Mouse (Mus musculus): ENCODE measurements at regions not wholly inside any gene's neighbourhood (a gene's known extent, or its start where the extent isn't known, plus 50 kb on each side); places are given as distances from the start of the nearest gene placed in this dataset.
A peak's percentile ranks its signal among the peaks of the same experiment; 100 is the strongest.

GRCm38 (mm10) chr6:51110596-51110995 is 321.9 kb upstream of the Nfe2l3 start:
- H3K4me3 ChIP-seq (ENCODE audit: low read length): no peak overlapping the region
- no peaks in the 10 kb centered on the region for H3K4me1 ChIP-seq (ENCODE audit: insufficient read depth, low read length)
- ATAC-seq (ENCODE audit: low FRiP score, low TSS enrichment): no peak
- no peak overlapping the region for H3K27ac ChIP-seq (ENCODE audit: low read length)
- WGBS: 93% methylated on average over 3 of the region's 3 CpGs
- no peaks in the 10 kb centered on the region for H3K27me3 ChIP-seq (ENCODE audit: insufficient read depth, low read length)
- H3K9me3 ChIP-seq (ENCODE audit: low read length): no peaks in the 10 kb centered on the region
- H3K9ac ChIP-seq (replicated peaks; ENCODE audit: low read length): no peak overlapping the region
- H3K4me2 ChIP-seq (replicated peaks; ENCODE audit: low read depth, low read length): no peak overlapping the region
- H3K36me3 ChIP-seq (ENCODE audit: insufficient read depth, low read length): no peaks in the 10 kb centered on the region

DNA sequence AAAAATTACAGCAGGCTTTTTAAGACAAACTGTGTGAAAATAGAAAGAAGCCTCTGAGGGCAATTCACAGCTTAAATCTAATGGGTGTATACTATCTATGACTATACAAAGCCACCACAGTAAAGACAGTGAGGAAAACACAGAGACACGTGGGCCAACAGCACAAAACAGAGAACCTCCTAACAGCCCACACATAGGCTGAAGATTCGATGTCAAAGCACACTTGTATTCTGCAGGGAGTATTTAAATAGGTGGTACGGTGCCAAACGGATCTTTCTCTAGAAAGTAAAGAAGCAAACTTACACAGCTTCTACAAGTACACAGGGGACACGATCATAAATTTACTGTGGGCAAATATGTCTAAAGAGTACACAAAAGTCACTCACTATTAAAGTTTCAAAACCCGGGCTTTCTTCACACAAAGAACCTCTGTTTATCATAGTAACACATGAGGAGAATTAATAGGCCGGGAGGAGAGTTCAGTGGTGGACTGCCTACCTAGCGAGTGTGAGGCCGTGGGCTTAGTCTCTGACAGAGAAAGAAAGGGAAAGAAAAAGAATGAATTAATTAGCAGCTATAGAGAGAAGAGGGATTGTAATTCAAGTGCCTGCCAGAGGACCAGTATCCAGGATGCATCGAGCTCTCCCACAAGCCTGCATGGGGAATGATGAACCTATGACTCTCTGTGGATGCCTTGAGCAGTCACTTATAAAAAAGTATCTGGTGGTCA is 317.7 kb upstream of the Nfe2l3 start:
- WGBS: 69% methylated on average over 10 of the region's 10 CpGs
- Histone ChIP-seq H3K4me1 (ENCODE audit: insufficient read depth, low read length) (peaks cover 10% of the 10 kb centered on the region; the same call in 1 of the 2 replicates), H3K27ac (ENCODE audit: low read length) (no peak overlapping the region), H3K4me3 (ENCODE audit: low read length) (no peak overlapping the region), H3K9me3 (ENCODE audit: low read length) (no peaks in the 10 kb centered on the region), H3K27me3 (ENCODE audit: insufficient read depth, low read length) (no peaks in the 10 kb centered on the region), H3K36me3 (ENCODE audit: insufficient read depth, low read length) (no peaks in the 10 kb centered on the region), H3K4me2 (replicated peaks; ENCODE audit: low read depth, low read length) (no peak overlapping the region), H3K9ac (replicated peaks; ENCODE audit: low read length) (no peak overlapping the region)
- ATAC-seq (ENCODE audit: low FRiP score, low TSS enrichment): no peak

- H3K9ac ChIP-seq (replicated peaks; ENCODE audit: low read length): no peak overlapping the region
- no peak for ATAC-seq (ENCODE audit: low FRiP score, low TSS enrichment)
- no peak overlapping the region for H3K4me2 ChIP-seq (replicated peaks; ENCODE audit: low read depth, low read length)
- H3K27ac ChIP-seq (ENCODE audit: low read length): peak overlapping the region; percentile 35
- no peak overlapping the region for H3K4me3 ChIP-seq (ENCODE audit: low read length)
- H3K4me1 ChIP-seq (ENCODE audit: insufficient read depth, low read length): peaks cover 10% of the 10 kb centered on the region; the same call in 1 of the 2 replicates
- WGBS: 52% methylated on average over 9 of the region's 9 CpGs
- H3K36me3 ChIP-seq (ENCODE audit: insufficient read depth, low read length): no peaks in the 10 kb centered on the region
- H3K27me3 ChIP-seq (ENCODE audit: insufficient read depth, low read length): no peaks in the 10 kb centered on the region
- no peaks in the 10 kb centered on the region for H3K9me3 ChIP-seq (ENCODE audit: low read length)
Observed at GRCm38 (mm10) chr6:51118833-51119535, 313.5 kb upstream of the Nfe2l3 start.

- ATAC-seq (ENCODE audit: low FRiP score, low TSS enrichment): no peak
- WGBS: 48% methylated on average over 12 of the region's 12 CpGs
- H3K27ac ChIP-seq (ENCODE audit: low read length): peak overlapping the region; percentile 16; the same call in 1 of the 2 replicates
Observed at GRCm38 (mm10) chr6:51119691-51120302, 312.7 kb upstream of the Nfe2l3 start.

DNA sequence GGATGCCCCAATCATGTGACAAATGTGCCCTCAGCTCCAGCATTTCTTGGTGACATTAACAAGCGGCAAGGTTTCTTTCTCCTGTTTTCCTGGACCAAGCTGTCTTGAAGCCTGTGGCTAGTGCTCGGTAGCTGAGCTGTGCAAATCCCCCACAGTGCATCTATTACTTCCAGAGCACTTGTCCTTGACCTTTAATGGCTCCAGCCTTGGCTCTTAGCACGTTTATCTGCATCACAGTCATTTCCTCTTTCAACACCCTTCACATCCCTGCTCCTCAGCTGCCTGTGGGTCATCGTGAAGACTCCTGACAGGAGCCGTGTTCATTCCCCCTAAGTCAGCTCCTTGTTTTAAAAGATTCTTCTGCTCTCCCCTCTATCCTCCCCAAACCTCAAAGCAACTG is 309.5 kb upstream of the Nfe2l3 start:
- H3K4me1 ChIP-seq (ENCODE audit: insufficient read depth, low read length): peaks cover 8% of the 10 kb centered on the region; the same call in 1 of the 2 replicates
- no peak overlapping the region for H3K27ac ChIP-seq (ENCODE audit: low read length)
- H3K36me3 ChIP-seq (ENCODE audit: insufficient read depth, low read length): no peaks in the 10 kb centered on the region
- H3K9ac ChIP-seq (replicated peaks; ENCODE audit: low read length): no peak overlapping the region
- no peak overlapping the region for H3K4me3 ChIP-seq (ENCODE audit: low read length)
- H3K27me3 ChIP-seq (ENCODE audit: insufficient read depth, low read length): no peaks in the 10 kb centered on the region
- no peak for ATAC-seq (ENCODE audit: low FRiP score, low TSS enrichment)
- no peaks in the 10 kb centered on the region for H3K9me3 ChIP-seq (ENCODE audit: low read length)
- H3K4me2 ChIP-seq (replicated peaks; ENCODE audit: low read depth, low read length): no peak overlapping the region
- 38% methylated on average over 5 of the region's 5 CpGs for WGBS

More at GRCm38 (mm10) chr6:51119691-51120302, 312.7 kb upstream of the Nfe2l3 start:
- no peaks in the 10 kb centered on the region for H3K9me3 ChIP-seq (ENCODE audit: low read length)
- H3K36me3 ChIP-seq (ENCODE audit: insufficient read depth, low read length): no peaks in the 10 kb centered on the region
- peaks cover 10% of the 10 kb centered on the region; the same call in 1 of the 2 replicates for H3K4me1 ChIP-seq (ENCODE audit: insufficient read depth, low read length)
- H3K27me3 ChIP-seq (ENCODE audit: insufficient read depth, low read length): no peaks in the 10 kb centered on the region
- no peak overlapping the region for H3K4me2 ChIP-seq (replicated peaks; ENCODE audit: low read depth, low read length)
- H3K4me3 ChIP-seq (ENCODE audit: low read length): no peak overlapping the region
- H3K9ac ChIP-seq (replicated peaks; ENCODE audit: low read length): no peak overlapping the region

GRCm38 (mm10) chr6:51127851-51128250 is 304.6 kb upstream of the Nfe2l3 start:
- no peaks in the 10 kb centered on the region for H3K9me3 ChIP-seq (ENCODE audit: low read length)
- no peaks in the 10 kb centered on the region for H3K36me3 ChIP-seq (ENCODE audit: insufficient read depth, low read length)
- 78% methylated on average over 6 of the region's 6 CpGs for WGBS
- H3K4me2 ChIP-seq (replicated peaks; ENCODE audit: low read depth, low read length): no peak overlapping the region
- no peak overlapping the region for H3K9ac ChIP-seq (replicated peaks; ENCODE audit: low read length)
- no peaks in the 10 kb centered on the region for H3K27me3 ChIP-seq (ENCODE audit: insufficient read depth, low read length)
- ATAC-seq (ENCODE audit: low FRiP score, low TSS enrichment): no peak
- no peaks in the 10 kb centered on the region for H3K4me1 ChIP-seq (ENCODE audit: insufficient read depth, low read length)
- no peak overlapping the region for H3K27ac ChIP-seq (ENCODE audit: low read length)
- H3K4me3 ChIP-seq (ENCODE audit: low read length): no peak overlapping the region

- WGBS: 94% methylated on average over 13 of the region's 13 CpGs
- H3K9ac ChIP-seq (replicated peaks; ENCODE audit: low read length): no peak overlapping the region
- ATAC-seq (ENCODE audit: low FRiP score, low TSS enrichment): no peak
- no peaks in the 10 kb centered on the region for H3K27me3 ChIP-seq (ENCODE audit: insufficient read depth, low read length)
- H3K4me1 ChIP-seq (ENCODE audit: insufficient read depth, low read length): no peaks in the 10 kb centered on the region
- H3K4me2 ChIP-seq (replicated peaks; ENCODE audit: low read depth, low read length): peak overlapping the region; percentile 37; the same call in 1 of the 2 replicates
- H3K9me3 ChIP-seq (ENCODE audit: low read length): no peaks in the 10 kb centered on the region
- H3K27ac ChIP-seq (ENCODE audit: low read length): no peak overlapping the region
- H3K4me3 ChIP-seq (ENCODE audit: low read length): peak overlapping the region; percentile 25; the same call in 1 of the 2 replicates
- no peaks in the 10 kb centered on the region for H3K36me3 ChIP-seq (ENCODE audit: insufficient read depth, low read length)
Observed at GRCm38 (mm10) chr6:51129096-51129495, 303.4 kb upstream of the Nfe2l3 start.

GRCm38 (mm10) chr6:51129591-51129990 is 302.9 kb upstream of the Nfe2l3 start:
- no peak overlapping the region for H3K27ac ChIP-seq (ENCODE audit: low read length)
- no peak for ATAC-seq (ENCODE audit: low FRiP score, low TSS enrichment)

DNA sequence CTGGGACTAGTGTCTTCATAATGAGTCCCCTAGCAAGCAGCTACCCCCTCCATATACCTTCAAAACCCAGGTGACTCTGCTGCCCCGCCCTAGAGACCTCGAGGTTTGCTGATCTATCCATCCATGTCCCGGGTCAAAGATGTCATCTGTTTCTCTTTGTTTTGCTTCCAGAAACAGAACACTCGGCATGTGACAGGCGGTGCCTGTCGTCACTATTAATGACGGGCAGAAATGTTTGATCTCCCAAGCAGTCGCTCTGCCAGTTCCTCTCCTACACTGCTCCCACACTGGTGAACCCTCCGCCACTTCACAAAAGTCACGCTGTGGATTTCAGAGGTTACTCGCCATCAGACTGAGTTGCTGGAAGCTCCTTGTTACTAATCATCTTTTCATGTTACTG is 287.7 kb upstream of the Nfe2l3 start:
- Histone ChIP-seq H3K27me3 (ENCODE audit: insufficient read depth, low read length) (no peaks in the 10 kb centered on the region), H3K9ac (replicated peaks; ENCODE audit: low read length) (no peak overlapping the region), H3K4me1 (ENCODE audit: insufficient read depth, low read length) (peaks cover 8% of the 10 kb centered on the region; the same call in 1 of the 2 replicates), H3K27ac (ENCODE audit: low read length) (no peak overlapping the region), H3K4me2 (replicated peaks; ENCODE audit: low read depth, low read length) (0 out of 2 replicates have a peak overlapping the region, but pooled peaks have one; percentile 1), H3K9me3 (ENCODE audit: low read length) (no peaks in the 10 kb centered on the region), H3K36me3 (ENCODE audit: insufficient read depth, low read length) (no peaks in the 10 kb centered on the region), H3K4me3 (ENCODE audit: low read length) (no peak overlapping the region)
- ATAC-seq (ENCODE audit: low FRiP score, low TSS enrichment): no peak
- WGBS: 22% methylated on average over 11 of the region's 11 CpGs

More at GRCm38 (mm10) chr6:51129591-51129990, 302.9 kb upstream of the Nfe2l3 start:
- no peaks in the 10 kb centered on the region for H3K27me3 ChIP-seq (ENCODE audit: insufficient read depth, low read length)
- H3K9ac ChIP-seq (replicated peaks; ENCODE audit: low read length): no peak overlapping the region
- no peaks in the 10 kb centered on the region for H3K9me3 ChIP-seq (ENCODE audit: low read length)
- peak overlapping the region; percentile 37 for H3K4me2 ChIP-seq (replicated peaks; ENCODE audit: low read depth, low read length)
- no peaks in the 10 kb centered on the region for H3K36me3 ChIP-seq (ENCODE audit: insufficient read depth, low read length)
- no peaks in the 10 kb centered on the region for H3K4me1 ChIP-seq (ENCODE audit: insufficient read depth, low read length)
- H3K4me3 ChIP-seq (ENCODE audit: low read length): peak overlapping the region; percentile 25; the same call in 1 of the 2 replicates
- WGBS: 80% methylated on average over 14 of the region's 14 CpGs
